Mouse (Mus musculus): ENCODE results near the gene Rora. TPM values are rescaled to one million over a fixed set of nuclear protein-coding genes. Genes with fewer than 3 reads are reported as not detected.

Rora gene
- polyA plus RNA-seq, 1 experiment from 2014 or later, result 5.0 TPM

- no peaks in the 10 kb centered on the region for H3K4me1 ChIP-seq
Measured at GRCm38 (mm10) chr9:69114429-69114984, 460.9 kb downstream of the Rora start.

GRCm38 (mm10) chr9:69116740-69117139 is 463.2 kb downstream of the Rora start:
- WGBS, result 16% methylated on average over 2 of the region's 2 CpGs
- no peak overlapping the region for H3K4me3 ChIP-seq
- DNase-seq (ENCODE audit: low spot score), result no peak
- peaks cover 17% of the 10 kb centered on the region; the same call in 1 of the 2 replicates for H3K27me3 ChIP-seq (ENCODE audit: insufficient read depth, poor library complexity, severe bottlenecking)
- H3K4me1 ChIP-seq, result peaks cover 7% of the 10 kb centered on the region; the same call in 1 of the 2 replicates
- H3K27ac ChIP-seq, result no peak overlapping the region
- H3K9me3 ChIP-seq, result no peaks in the 10 kb centered on the region
- no peaks in the 10 kb centered on the region for H3K36me3 ChIP-seq

More at GRCm38 (mm10) chr9:69114429-69114984, 460.9 kb downstream of the Rora start:
- no peak for DNase-seq (ENCODE audit: low spot score)
- Histone ChIP-seq H3K4me3 (no peak overlapping the region), H3K36me3 (no peaks in the 10 kb centered on the region), H3K27me3 (ENCODE audit: insufficient read depth, poor library complexity, severe bottlenecking) (peaks cover 23% of the 10 kb centered on the region; the same call in 1 of the 2 replicates), H3K27ac (no peak overlapping the region), H3K9me3 (no peaks in the 10 kb centered on the region)
- WGBS, result 35% methylated on average over 9 of the region's 9 CpGs

GRCm38 (mm10) chr9:69121117-69121740 is 467.6 kb downstream of the Rora start:
- no peak for DNase-seq (ENCODE audit: low spot score)
- H3K4me3 ChIP-seq, result no peak overlapping the region
- H3K9me3 ChIP-seq, result no peaks in the 10 kb centered on the region
- WGBS, result 60% methylated on average over 12 of the region's 12 CpGs
- no peaks in the 10 kb centered on the region for H3K36me3 ChIP-seq
- peaks cover 26% of the 10 kb centered on the region for H3K4me1 ChIP-seq
- H3K27me3 ChIP-seq (ENCODE audit: insufficient read depth, poor library complexity, severe bottlenecking), result peaks cover 32% of the 10 kb centered on the region
- no peak overlapping the region for H3K27ac ChIP-seq

GRCm38 (mm10) chr9:69125011-69125786 is 471.6 kb downstream of the Rora start:
- peak overlapping the region; percentile 42; the same call in 1 of the 2 replicates for H3K27ac ChIP-seq
- H3K27me3 ChIP-seq (ENCODE audit: insufficient read depth, poor library complexity, severe bottlenecking), result peaks cover 43% of the 10 kb centered on the region
- peaks cover 41% of the 10 kb centered on the region for H3K4me1 ChIP-seq
- no peaks in the 10 kb centered on the region for H3K36me3 ChIP-seq
- 16% methylated on average over 22 of the region's 22 CpGs for WGBS
- H3K4me3 ChIP-seq, result peak overlapping the region; percentile 45
- no peak for DNase-seq (ENCODE audit: low spot score)
- no peaks in the 10 kb centered on the region for H3K9me3 ChIP-seq

GRCm38 (mm10) chr9:69125787-69126161 is 472.2 kb downstream of the Rora start:
- Histone ChIP-seq H3K27me3 (ENCODE audit: insufficient read depth, poor library complexity, severe bottlenecking) (peaks cover 49% of the 10 kb centered on the region), H3K36me3 (no peaks in the 10 kb centered on the region), H3K4me1 (peaks cover 41% of the 10 kb centered on the region), H3K4me3 (peak overlapping the region; percentile 45), H3K9me3 (no peaks in the 10 kb centered on the region), H3K27ac (peak overlapping the region; percentile 42; the same call in 1 of the 2 replicates)
- WGBS, result 41% methylated on average over 7 of the region's 7 CpGs
- no peak for DNase-seq (ENCODE audit: low spot score)

GRCm38 (mm10) chr9:69126595-69126994 is 473.0 kb downstream of the Rora start:
- DNase-seq (ENCODE audit: low spot score), result no peak

GRCm38 (mm10) chr9:69128335-69128734 is 474.7 kb downstream of the Rora start:
- Histone ChIP-seq H3K9me3 (no peaks in the 10 kb centered on the region), H3K27ac (no peak overlapping the region), H3K4me1 (peaks cover 27% of the 10 kb centered on the region), H3K27me3 (ENCODE audit: insufficient read depth, poor library complexity, severe bottlenecking) (peaks cover 64% of the 10 kb centered on the region), H3K36me3 (no peaks in the 10 kb centered on the region), H3K4me3 (no peak overlapping the region)
- WGBS, result 63% methylated on average over 6 of the region's 6 CpGs
- DNase-seq (ENCODE audit: low spot score), result no peak

More at GRCm38 (mm10) chr9:69126595-69126994, 473.0 kb downstream of the Rora start:
- Histone ChIP-seq H3K4me1 (peaks cover 36% of the 10 kb centered on the region), H3K9me3 (no peaks in the 10 kb centered on the region), H3K27me3 (ENCODE audit: insufficient read depth, poor library complexity, severe bottlenecking) (peaks cover 57% of the 10 kb centered on the region), H3K27ac (no peak overlapping the region), H3K4me3 (no peak overlapping the region), H3K36me3 (no peaks in the 10 kb centered on the region)
- 90% methylated on average over 2 of the region's 2 CpGs for WGBS

- H3K36me3 ChIP-seq, result no peaks in the 10 kb centered on the region
- H3K4me1 ChIP-seq, result peaks cover 16% of the 10 kb centered on the region
- H3K27me3 ChIP-seq (ENCODE audit: insufficient read depth, poor library complexity, severe bottlenecking), result peaks cover 74% of the 10 kb centered on the region
- DNase-seq (ENCODE audit: low spot score), result no peak
- 74% methylated on average over 6 of the region's 6 CpGs for WGBS
- no peak overlapping the region for H3K27ac ChIP-seq
- H3K4me3 ChIP-seq, result no peak overlapping the region
- no peaks in the 10 kb centered on the region for H3K9me3 ChIP-seq
Measured at GRCm38 (mm10) chr9:69132995-69133394, 479.4 kb downstream of the Rora start.

- H3K36me3 ChIP-seq, result no peaks in the 10 kb centered on the region
- peaks cover 15% of the 10 kb centered on the region for H3K4me1 ChIP-seq
Measured at GRCm38 (mm10) chr9:69133696-69134095, 480.1 kb downstream of the Rora start.

GRCm38 (mm10) chr9:69134604-69135003 is 481.0 kb downstream of the Rora start:
- no peak overlapping the region for H3K27ac ChIP-seq
- 86% methylated on average over 9 of the region's 9 CpGs for WGBS

More at GRCm38 (mm10) chr9:69133696-69134095, 480.1 kb downstream of the Rora start:
- peaks cover 74% of the 10 kb centered on the region for H3K27me3 ChIP-seq (ENCODE audit: insufficient read depth, poor library complexity, severe bottlenecking)
- H3K4me3 ChIP-seq, result no peak overlapping the region
- 37% methylated on average over 7 of the region's 7 CpGs for WGBS
- DNase-seq (ENCODE audit: low spot score), result no peak
- H3K9me3 ChIP-seq, result no peaks in the 10 kb centered on the region
- no peak overlapping the region for H3K27ac ChIP-seq

GRCm38 (mm10) chr9:69136821-69137220 is 483.2 kb downstream of the Rora start:
- 89% methylated on average over 5 of the region's 5 CpGs for WGBS
- H3K27me3 ChIP-seq (ENCODE audit: insufficient read depth, poor library complexity, severe bottlenecking), result peaks cover 62% of the 10 kb centered on the region
- H3K4me3 ChIP-seq, result no peak overlapping the region
- H3K36me3 ChIP-seq, result no peaks in the 10 kb centered on the region
- peaks cover 7% of the 10 kb centered on the region for H3K4me1 ChIP-seq
- no peak for DNase-seq (ENCODE audit: low spot score)
- H3K27ac ChIP-seq, result no peak overlapping the region
- H3K9me3 ChIP-seq, result no peaks in the 10 kb centered on the region

More at GRCm38 (mm10) chr9:69134604-69135003, 481.0 kb downstream of the Rora start:
- Histone ChIP-seq H3K4me1 (peaks cover 7% of the 10 kb centered on the region), H3K4me3 (no peak overlapping the region), H3K36me3 (no peaks in the 10 kb centered on the region), H3K27me3 (ENCODE audit: insufficient read depth, poor library complexity, severe bottlenecking) (peaks cover 77% of the 10 kb centered on the region), H3K9me3 (no peaks in the 10 kb centered on the region)
- no peak for DNase-seq (ENCODE audit: low spot score)

GRCm38 (mm10) chr9:69137398-69137797 is 483.8 kb downstream of the Rora start:
- no peaks in the 10 kb centered on the region for H3K9me3 ChIP-seq
- no peaks in the 10 kb centered on the region for H3K36me3 ChIP-seq
- H3K4me3 ChIP-seq, result no peak overlapping the region
- 74% methylated on average over 10 of the region's 10 CpGs for WGBS
- H3K27ac ChIP-seq, result no peak overlapping the region
- peaks cover 57% of the 10 kb centered on the region for H3K27me3 ChIP-seq (ENCODE audit: insufficient read depth, poor library complexity, severe bottlenecking)
- DNase-seq (ENCODE audit: low spot score), result no peak
- H3K4me1 ChIP-seq, result peaks cover 7% of the 10 kb centered on the region

GRCm38 (mm10) chr9:69140144-69140543 is 486.6 kb downstream of the Rora start:
- Histone ChIP-seq H3K27ac (no peak overlapping the region), H3K9me3 (no peaks in the 10 kb centered on the region), H3K4me1 (peaks cover 7% of the 10 kb centered on the region), H3K4me3 (no peak overlapping the region), H3K27me3 (ENCODE audit: insufficient read depth, poor library complexity, severe bottlenecking) (peaks cover 29% of the 10 kb centered on the region), H3K36me3 (no peaks in the 10 kb centered on the region)
- WGBS, result 76% methylated on average over 6 of the region's 6 CpGs
- DNase-seq (ENCODE audit: low spot score), result no peak
